Mouse (Mus musculus) midbrain, postnatal 0 days (tissue): Measurements from ENCODE around the gene Acsl3. TPM values are rescaled to one million over a fixed set of nuclear protein-coding genes. Genes with fewer than 3 reads are reported as not detected.

ENCODE experiments used
- ATAC-seq: fragments of 200-750 bp; cut with Nextera tagmentation; 2 replicates; pipeline ENCODE4 v1.8.0; 2017; ENCODE audit warnings: moderate number of reproducible peaks, mild to moderate bottlenecking, moderate TSS enrichment, moderate library complexity; ENCODE audit not compliant: low FRiP score
- DNase-seq: peaks from one replicate; pipeline ENCODE4 v3.0.0-alpha.2; 2015; ENCODE audit warnings: low spot score
- H3K27ac ChIP-seq: fragments of 300-500 bp; sonication (generic); 2 replicates; pipeline ENCODE4 v1.5.1; 2014; ENCODE audit warnings: low read depth, mild to moderate bottlenecking, low read length, mixed read lengths
- H3K27me3 ChIP-seq: fragments of 300-500 bp; sonication (generic); 2 replicates; pipeline ENCODE4 v1.6.1; 2014; ENCODE audit warnings: low read length, control low read depth, mixed read lengths; ENCODE audit not compliant: insufficient read depth
- H3K36me3 ChIP-seq: fragments of 300-500 bp; sonication (generic); 2 replicates; pipeline ENCODE4 v1.6.1; 2014; ENCODE audit warnings: low read length, control low read depth, mixed read lengths; ENCODE audit not compliant: insufficient read depth
- H3K4me1 ChIP-seq: fragments of 300-500 bp; sonication (generic); 2 replicates; pipeline ENCODE4 v1.6.1; 2014; ENCODE audit warnings: mild to moderate bottlenecking, control low read depth, antibody characterized with exemption, low read length, mixed read lengths; ENCODE audit not compliant: insufficient read depth
- H3K4me2 ChIP-seq: fragments of 300-500 bp; sonication (generic); 2 replicates; pipeline ENCODE4 v1.6.1; 2014; ENCODE audit warnings: low read depth, mild to moderate bottlenecking, low read length, mixed read lengths; ENCODE audit not compliant: poor library complexity, severe bottlenecking
- H3K4me3 ChIP-seq: fragments of 300-500 bp; sonication (generic); 2 replicates; pipeline ENCODE4 v1.5.1; 2014; ENCODE audit warnings: low read depth, mild to moderate bottlenecking, low read length, moderate library complexity
- H3K9ac ChIP-seq: fragments of 300-500 bp; sonication (generic); replicated peaks from 2 replicates; pipeline ENCODE4 v1.6.1; 2014; ENCODE audit warnings: mild to moderate bottlenecking, low read length, moderate library complexity, mixed read lengths; ENCODE audit not compliant: poor library complexity, severe bottlenecking
- H3K9me3 ChIP-seq: fragments of 300-500 bp; sonication (generic); 2 replicates; pipeline ENCODE4 v1.6.1; 2016; ENCODE audit warnings: low read length, control low read depth
- CTCF ChIP-seq: IDR thresholded peaks from 2 replicates; pipeline ENCODE4 v1.5.1; 2016; ENCODE audit warnings: antibody characterized with exemption, mild to moderate bottlenecking
- WGBS: fragments of 180-500 bp; shearing (Covaris S2); extraction: QIAGEN DNeasy Blood & Tissue Kit; methylation state at CpG from one replicate; pipeline ENCODE4 v1.1.7; 2014; 5-methylcytosine and 5-hydroxymethylcytosine counted together
- polyA plus RNA-seq: library from polyadenylated mRNA; unstranded; fragments of >200 nt; fragmentation: Nextera tagmentation; extraction: Ambion mirVana; gene quantifications from 2 replicates; pipeline ENCODE4 v1.2.1, GENCODE M21; 2015
- total RNA-seq: library from RNA; depleted of rRNA; stranded (reverse); fragments of >200 nt; gene quantifications from 2 replicates; pipeline ENCODE4 v1.2.3, GENCODE M21; 2014

The Acsl3 gene
- total and polyA plus RNA-seq, 2 experiments from 2014 or later = 87.5 to 108 TPM

- no peak for TF ChIP-seq CTCF
- ATAC-seq (no peak), DNase-seq (no peak)
- Histone ChIP-seq H3K36me3 (peaks cover 26% of the 10 kb centered on the region; the same call in 1 of the 2 replicates), H3K9ac (no peak overlapping the region), H3K27me3 (no peaks in the 10 kb centered on the region), H3K4me3 (no peak overlapping the region), H3K4me2 (no peak overlapping the region), H3K9me3 (no peaks in the 10 kb centered on the region), H3K27ac (no peak overlapping the region), H3K4me1 (no peaks in the 10 kb centered on the region)
- WGBS = 83% methylated on average over 10 of the region's 10 CpGs
Observed at GRCm38 (mm10) chr1:78706338-78706737, 48.7 kb downstream of the Acsl3 start.

GRCm38 (mm10) chr1:78707280-78707679 lies 49.7 kb downstream of the Acsl3 start:
- Histone ChIP-seq H3K36me3 (peaks cover 16% of the 10 kb centered on the region; the same call in 1 of the 2 replicates), H3K9ac (no peak overlapping the region), H3K9me3 (no peaks in the 10 kb centered on the region), H3K27me3 (no peaks in the 10 kb centered on the region), H3K4me3 (no peak overlapping the region), H3K4me2 (no peak overlapping the region), H3K4me1 (no peaks in the 10 kb centered on the region), H3K27ac (no peak overlapping the region)
- DNase-seq = peak; percentile 59
- no peak for ATAC-seq
- 59% methylated on average over 4 of the region's 4 CpGs for WGBS
- TF ChIP-seq CTCF = peak; percentile 68

- H3K4me3 ChIP-seq = no peak overlapping the region
- H3K27ac ChIP-seq = no peak overlapping the region
- no peak for TF ChIP-seq CTCF
- peaks cover 3% of the 10 kb centered on the region; the same call in 1 of the 2 replicates for H3K36me3 ChIP-seq
- H3K9me3 ChIP-seq = no peaks in the 10 kb centered on the region
- no peak for ATAC-seq
- DNase-seq = no peak
- H3K27me3 ChIP-seq = no peaks in the 10 kb centered on the region
- H3K4me1 ChIP-seq = no peaks in the 10 kb centered on the region
- H3K4me2 ChIP-seq = no peak overlapping the region
- H3K9ac ChIP-seq = no peak overlapping the region
Observed at GRCm38 (mm10) chr1:78710026-78710425, 52.4 kb downstream of the Acsl3 start.

GRCm38 (mm10) chr1:78710613-78711329 lies 53.1 kb downstream of the Acsl3 start:
- DNase-seq = no peak
- no peak for TF ChIP-seq CTCF
- WGBS = 91% methylated on average over 5 of the region's 5 CpGs
- H3K36me3 ChIP-seq = peaks cover 3% of the 10 kb centered on the region; the same call in 1 of the 2 replicates
- H3K27ac ChIP-seq = no peak overlapping the region
- no peak overlapping the region for H3K4me2 ChIP-seq
- H3K4me1 ChIP-seq = no peaks in the 10 kb centered on the region
- H3K9me3 ChIP-seq = no peaks in the 10 kb centered on the region
- ATAC-seq = no peak
- no peak overlapping the region for H3K4me3 ChIP-seq
- H3K9ac ChIP-seq = no peak overlapping the region
- no peaks in the 10 kb centered on the region for H3K27me3 ChIP-seq

- Histone ChIP-seq H3K9ac (no peak overlapping the region), H3K4me3 (no peak overlapping the region), H3K4me2 (0 out of 2 replicates have a peak overlapping the region, but pooled peaks have one; percentile 5), H3K27ac (no peak overlapping the region), H3K27me3 (no peaks in the 10 kb centered on the region), H3K4me1 (no peaks in the 10 kb centered on the region), H3K9me3 (no peaks in the 10 kb centered on the region), H3K36me3 (no peaks in the 10 kb centered on the region)
- TF ChIP-seq CTCF = peak; percentile 98
- peak; percentile 92 for DNase-seq
- peak; percentile 79 for ATAC-seq
- 10% methylated on average over 17 of the region's 17 CpGs for WGBS
Observed at GRCm38 (mm10) chr1:78724458-78725190, 67.0 kb downstream of the Acsl3 start.

- Histone ChIP-seq H3K36me3 (no peaks in the 10 kb centered on the region), H3K27me3 (no peaks in the 10 kb centered on the region), H3K9ac (no peak overlapping the region), H3K4me1 (no peaks in the 10 kb centered on the region), H3K4me2 (no peak overlapping the region), H3K9me3 (no peaks in the 10 kb centered on the region), H3K4me3 (no peak overlapping the region), H3K27ac (no peak overlapping the region)
- 0 out of 2 replicates have a peak, but pooled peaks have one; percentile 47 for ATAC-seq
- 43% methylated on average over 3 of the region's 3 CpGs for WGBS
- DNase-seq = no peak
- TF ChIP-seq CTCF = no peak
Observed at GRCm38 (mm10) chr1:78725191-78725490, 67.5 kb downstream of the Acsl3 start.
